Mouse (Mus musculus) spleen, adult 2 months (tissue): Measurements from ENCODE around the gene Tent5a. TPM values are rescaled to one million over a fixed set of nuclear protein-coding genes. Genes with fewer than 3 reads are reported as not detected.

Experiments used
- DNase-seq, 2 experiments: peaks; one replicate each; pipeline versions ENCODE4 v3.0.0 to v3.0.0-alpha.2; 2012 to 2021; ENCODE audit warnings: low spot score in 2 of 2, low read depth in 1 of 2
- H3K27ac ChIP-seq: fragments of 200-500 bp; 2 replicates; pipeline ENCODE4 v1.5.1; 2012; ENCODE audit warnings: low read length, inconsistent platforms; ENCODE audit not compliant: insufficient read depth
- H3K27me3 ChIP-seq: fragments of 200-500 bp; 2 replicates; pipeline ENCODE4 v1.6.1; 2012; ENCODE audit warnings: mild to moderate bottlenecking, moderate library complexity, low read length, inconsistent platforms; ENCODE audit not compliant: control insufficient read depth, insufficient read depth
- H3K36me3 ChIP-seq: fragments of 200-500 bp; 2 replicates; pipeline ENCODE4 v1.6.1; 2012; ENCODE audit warnings: mild to moderate bottlenecking, low read length, inconsistent platforms; ENCODE audit not compliant: control insufficient read depth, insufficient read depth
- H3K4me1 ChIP-seq: fragments of 200-500 bp; 2 replicates; pipeline ENCODE4 v1.6.1; 2011; ENCODE audit warnings: inconsistent platforms; ENCODE audit not compliant: control insufficient read depth, insufficient read depth, insufficient read length
- H3K4me3 ChIP-seq: fragments of 200-500 bp; 2 replicates; pipeline ENCODE4 v1.5.1; 2011; ENCODE audit warnings: mild to moderate bottlenecking, inconsistent platforms; ENCODE audit not compliant: insufficient read depth, insufficient read length; ENCODE audit errors: extremely low read depth
- CTCF ChIP-seq: fragments of 200-500 bp; IDR thresholded peaks from 2 replicates; pipeline ENCODE4 v1.5.1; 2011; ENCODE audit warnings: mild to moderate bottlenecking, inconsistent platforms; ENCODE audit not compliant: insufficient read depth, insufficient read length, insufficient replicate concordance; ENCODE audit errors: extremely low read depth
- POLR2A ChIP-seq: fragments of 200-500 bp; IDR thresholded peaks from 2 replicates; pipeline ENCODE4 v1.6.1; 2011; ENCODE audit warnings: low read depth, low read length, inconsistent platforms
- WGBS: fragments of 180-500 bp; shearing (Covaris S2); methylation state at CpG from one replicate; pipeline ENCODE4 v1.1.7; 2018; 5-methylcytosine and 5-hydroxymethylcytosine counted together
- polyA plus RNA-seq: library from polyadenylated mRNA; depleted of rRNA; stranded (reverse); fragments of >200 nt; gene quantifications from 2 replicates; pipeline ENCODE4 v1.2.3, GENCODE M21; 2012

Gene Tent5a
- polyA plus RNA-seq, 1 experiment: 5.4 TPM

- DNase-seq: peak in 1 of 2 experiments; percentile 36
- 1% methylated on average over 88 of the region's 88 CpGs for WGBS
- Histone ChIP-seq H3K4me1 (peaks cover 4% of the 10 kb centered on the region), H3K27me3 (no peaks in the 10 kb centered on the region), H3K36me3 (peaks cover 2% of the 10 kb centered on the region), H3K27ac (peak overlapping the region; percentile 38), H3K4me3 (peak overlapping the region; percentile 73)
- TF ChIP-seq CTCF (no peak), POLR2A (no peak)
Measured at GRCm38 (mm10) chr9:85326292-85327241, 581 bp downstream of the Tent5a start.

- Histone ChIP-seq H3K4me3 (peak overlapping the region; percentile 73), H3K4me1 (peaks cover 4% of the 10 kb centered on the region), H3K36me3 (peaks cover 2% of the 10 kb centered on the region), H3K27me3 (no peaks in the 10 kb centered on the region), H3K27ac (no peak overlapping the region)
- TF ChIP-seq CTCF: no peak
- no peak for TF ChIP-seq POLR2A
- 24% methylated on average over 17 of the region's 17 CpGs for WGBS
- no peak for DNase-seq
Measured at GRCm38 (mm10) chr9:85325201-85325868, 1.8 kb downstream of the Tent5a start.

GRCm38 (mm10) chr9:85324158-85324875 is 2.8 kb downstream of the Tent5a start:
- peaks cover 4% of the 10 kb centered on the region for H3K4me1 ChIP-seq
- H3K27ac ChIP-seq: no peak overlapping the region
- DNase-seq: no peak
- 70% methylated on average over 11 of the region's 11 CpGs for WGBS
- H3K27me3 ChIP-seq: no peaks in the 10 kb centered on the region
- H3K36me3 ChIP-seq: peaks cover 2% of the 10 kb centered on the region
- peak overlapping the region; percentile 73; the same call in 1 of the 2 replicates for H3K4me3 ChIP-seq
- TF ChIP-seq CTCF: no peak
- no peak for TF ChIP-seq POLR2A

- WGBS: 87% methylated on average over 8 of the region's 8 CpGs
- H3K27ac ChIP-seq: no peak overlapping the region
Measured at GRCm38 (mm10) chr9:85320167-85320951, 6.8 kb downstream of the Tent5a start.

GRCm38 (mm10) chr9:85316122-85316521 is 11.0 kb downstream of the Tent5a start:
- no peak overlapping the region for H3K27ac ChIP-seq
- no peak for DNase-seq
- H3K4me1 ChIP-seq: no peaks in the 10 kb centered on the region
- no peaks in the 10 kb centered on the region for H3K27me3 ChIP-seq
- 35% methylated on average over 1 of the region's 1 CpGs for WGBS
- H3K36me3 ChIP-seq: no peaks in the 10 kb centered on the region
- no peak overlapping the region for H3K4me3 ChIP-seq
- no peak for TF ChIP-seq POLR2A
- TF ChIP-seq CTCF: no peak

More at GRCm38 (mm10) chr9:85320167-85320951, 6.8 kb downstream of the Tent5a start:
- H3K36me3 ChIP-seq: peaks cover 2% of the 10 kb centered on the region
- DNase-seq: no peak
- H3K4me1 ChIP-seq: peaks cover 4% of the 10 kb centered on the region; the same call in 1 of the 2 replicates
- TF ChIP-seq CTCF (no peak), POLR2A (no peak)
- no peak overlapping the region for H3K4me3 ChIP-seq
- H3K27me3 ChIP-seq: no peaks in the 10 kb centered on the region

GRCm38 (mm10) chr9:85312473-85312872 is 14.7 kb downstream of the Tent5a start, which contains the start of gene Gm11114:
TSS of gene Gm11114 (plus strand) at chr9:85312773.
- WGBS: 91% methylated on average over 6 of the region's 6 CpGs

More at GRCm38 (mm10) chr9:85312473-85312872, 14.7 kb downstream of the Tent5a start, which contains the start of gene Gm11114:
- no peaks in the 10 kb centered on the region for H3K4me1 ChIP-seq
- no peak within 1 kb of the TSS for H3K4me3 ChIP-seq
- TF ChIP-seq POLR2A: no peak
- no peak for TF ChIP-seq CTCF
- no peak within 1 kb of the TSS for H3K27ac ChIP-seq
- H3K36me3 ChIP-seq: no peaks in the 10 kb centered on the region
- DNase-seq: no peak
- no peaks in the 10 kb centered on the region for H3K27me3 ChIP-seq
